In the genomic region with DNA sequence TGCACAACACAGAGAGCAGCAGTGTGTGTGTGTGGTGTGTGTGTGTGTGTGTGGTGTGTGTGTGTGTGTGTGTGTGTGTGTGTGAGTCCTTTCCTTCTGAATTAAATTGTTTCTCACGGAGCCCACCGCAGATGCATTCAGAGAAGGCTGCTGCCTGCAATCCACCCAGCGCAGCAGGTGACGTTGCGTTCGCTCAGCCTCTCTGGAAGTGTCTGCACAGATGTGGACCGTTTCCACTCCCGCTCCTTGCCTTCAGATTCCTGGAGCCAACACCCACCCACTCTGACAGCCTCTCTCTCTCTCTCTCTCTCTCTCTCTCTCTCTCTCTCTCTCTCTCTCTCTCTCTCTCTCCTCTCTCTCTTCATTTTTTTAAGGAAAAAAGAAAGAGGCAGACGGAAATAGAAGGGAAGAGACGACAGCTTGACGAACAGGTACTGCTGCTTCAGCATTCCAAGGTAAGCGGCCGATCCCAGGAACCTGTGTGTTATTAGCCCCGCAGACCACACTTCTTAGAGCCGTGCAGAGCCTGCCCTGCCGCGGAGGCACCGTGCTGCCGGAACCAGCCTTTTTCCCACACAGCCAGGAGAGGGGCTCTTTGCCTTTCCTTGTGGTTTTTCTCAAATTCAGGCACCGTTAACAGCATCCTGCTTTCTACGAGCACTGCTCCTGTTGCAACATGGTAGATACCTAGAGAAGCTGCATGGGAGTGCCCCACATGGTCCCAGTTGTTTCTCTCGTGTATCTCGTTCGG, we compare ENCODE assay signal across 8 mouse cellular contexts.
DNase-seq lines count a peak whose midpoint lies in the region; ATAC-seq and TF ChIP-seq lines count a peak whose summit lies in the region.

No protein-coding gene starts in this region.

- no peaks in the 10 kb centered on the region for H3K36me3 ChIP-seq in kidney, postnatal 0 days (ENCODE audit: insufficient read depth, low read length)
- no peaks in the 10 kb centered on the region for H3K36me3 ChIP-seq in hindbrain, embryonic 11.5 days (ENCODE audit: control insufficient read depth, insufficient read depth, low read length)
- no peaks in the 10 kb centered on the region for H3K36me3 ChIP-seq in limb, embryonic 14.5 days (ENCODE audit: control insufficient read depth, insufficient read depth, low read length)

- H3K4me1 ChIP-seq in kidney, postnatal 0 days (replicated peaks; ENCODE audit: insufficient read depth, low read length) = 0 out of 2 replicates have a peak, but pooled peaks cover 3% of the 10 kb centered on the region
- H3K4me1 ChIP-seq in cortical plate, adult 2 months (ENCODE audit: control insufficient read depth, insufficient read depth, low read length) = peaks cover 6% of the 10 kb centered on the region; the same call in 1 of the 2 replicates
- H3K4me1 ChIP-seq in hindbrain, embryonic 11.5 days (replicated peaks; ENCODE audit: control insufficient read depth, insufficient read depth, low read length) = no peaks in the 10 kb centered on the region
- H3K4me1 ChIP-seq in limb, embryonic 14.5 days (ENCODE audit: control insufficient read depth, insufficient read depth, low read length) = peaks cover 15% of the 10 kb centered on the region

- no peaks in the 10 kb centered on the region for H3K9me3 ChIP-seq in kidney, postnatal 0 days (replicated peaks; ENCODE audit: low read length)
- no peaks in the 10 kb centered on the region for H3K9me3 ChIP-seq in hindbrain, embryonic 11.5 days (ENCODE audit: control insufficient read depth, low read length)
- no peaks in the 10 kb centered on the region for H3K9me3 ChIP-seq in limb, embryonic 14.5 days (ENCODE audit: control insufficient read depth, low read length)

- no peak for ATAC-seq in kidney, postnatal 0 days (replicated peaks; ENCODE audit: low FRiP score, low read depth)
- no peak for ATAC-seq in hindbrain, embryonic 11.5 days (ENCODE audit: low FRiP score)
- peak; percentile 60 for ATAC-seq in limb, embryonic 14.5 days (ENCODE audit: low FRiP score, low read depth)

- peak; percentile 34 for DNase-seq in kidney, postnatal 0 days (ENCODE audit: low spot score)
- no peak for DNase-seq in kidney, adult 9 months
- peak; percentile 28 for DNase-seq in hindbrain, embryonic 11.5 days (ENCODE audit: low spot score)
- DNase-seq in limb, embryonic 14.5 days (ENCODE audit: low spot score) = peak; percentile 27
- peak; percentile 85 to 90 for DNase-seq in right cerebral cortex, postnatal 10 days (ENCODE audit: low spot score in 2 of 2)
- DNase-seq in ovary, postnatal 14 days (ENCODE audit: low spot score) = no peak
- no peak for DNase-seq in spleen, postnatal 4 days (ENCODE audit: low spot score in 2 of 2)

- H3K9ac ChIP-seq in kidney, postnatal 0 days (ENCODE audit: low read depth, low read length) = no peak overlapping the region
- H3K9ac ChIP-seq in hindbrain, embryonic 11.5 days (ENCODE audit: low read depth, low read length) = no peak overlapping the region
- H3K9ac ChIP-seq in limb, embryonic 14.5 days (ENCODE audit: low read depth, low read length, severe bottlenecking) = no peak overlapping the region

- no peak for TF ChIP-seq CTCF in kidney, postnatal 0 days (IDR thresholded peaks at IDR 0.05; ENCODE audit: low read depth)
- no peak for TF ChIP-seq CTCF in cortical plate, adult 2 months (IDR thresholded peaks at IDR 0.05; ENCODE audit: extremely low read depth, insufficient read depth, low read length)

- WGBS in kidney, postnatal 0 days = 26% methylated on average over 24 of the region's 24 CpGs
- 37% methylated on average over 24 of the region's 24 CpGs for WGBS in hindbrain, embryonic 11.5 days
- 15% methylated on average over 24 of the region's 24 CpGs for WGBS in limb, embryonic 14.5 days

- peak; percentile 51; the same call in 1 of the 2 replicates for TF ChIP-seq POLR2A in cortical plate, adult 2 months (IDR thresholded peaks at IDR 0.05; ENCODE audit: extremely low read depth, insufficient read depth, low read length)
- TF ChIP-seq POLR2A in limb, embryonic 14.5 days (IDR thresholded peaks at IDR 0.05; ENCODE audit: borderline replicate concordance, extremely low read depth, insufficient read depth, insufficient read length) = no peak

- no peaks in the 10 kb centered on the region for H3K27me3 ChIP-seq in kidney, postnatal 0 days (ENCODE audit: insufficient read depth, low read length)
- no peaks in the 10 kb centered on the region for H3K27me3 ChIP-seq in hindbrain, embryonic 11.5 days (ENCODE audit: control insufficient read depth, insufficient read depth, low read length)
- no peaks in the 10 kb centered on the region for H3K27me3 ChIP-seq in limb, embryonic 14.5 days (ENCODE audit: control insufficient read depth, insufficient read depth, low read length)

- H3K4me3 ChIP-seq in kidney, postnatal 0 days (replicated peaks; ENCODE audit: low read depth, low read length) = peak overlapping the region; percentile 20
- H3K4me3 ChIP-seq in cortical plate, adult 2 months (ENCODE audit: insufficient read depth, low read length) = peak overlapping the region; percentile 56
- H3K4me3 ChIP-seq in hindbrain, embryonic 11.5 days (ENCODE audit: low read depth, low read length) = peak overlapping the region; percentile 9; the same call in 1 of the 2 replicates
- peak overlapping the region; percentile 13 for H3K4me3 ChIP-seq in limb, embryonic 14.5 days (replicated peaks; ENCODE audit: low read length)

- H3K27ac ChIP-seq in kidney, postnatal 0 days = no peak overlapping the region
- H3K27ac ChIP-seq in cortical plate, adult 2 months (ENCODE audit: insufficient read depth, low read length) = peak overlapping the region; percentile 1; the same call in 1 of the 2 replicates
- H3K27ac ChIP-seq in hindbrain, embryonic 11.5 days (ENCODE audit: low read depth, low read length) = no peak overlapping the region
- no peak overlapping the region for H3K27ac ChIP-seq in limb, embryonic 14.5 days (replicated peaks; ENCODE audit: low read depth, low read length)

- H3K4me2 ChIP-seq in kidney, postnatal 0 days (ENCODE audit: low read length) = peak overlapping the region; percentile 59
- peak overlapping the region; percentile 33 for H3K4me2 ChIP-seq in hindbrain, embryonic 11.5 days (replicated peaks; ENCODE audit: low read depth, low read length)
- peak overlapping the region; percentile 51 for H3K4me2 ChIP-seq in limb, embryonic 14.5 days (replicated peaks; ENCODE audit: low read depth, low read length, severe bottlenecking)

Comparison
In these comparisons a context has a peak if more than half of its experiments do, and no peak if none do; other contexts are left out.
1. DNase-seq: peak in kidney, postnatal 0 days (single experiment), hindbrain, embryonic 11.5 days (single experiment), limb, embryonic 14.5 days (single experiment) and right cerebral cortex, postnatal 10 days (2 of 2); none in kidney, adult 9 months (single experiment), ovary, postnatal 14 days (single experiment) and spleen, postnatal 4 days (0 of 2).
2. Peak in every context shown above with its lines, with median percentiles within 50 percentile points of each other: H3K4me2 ChIP-seq and H3K4me3 ChIP-seq.